9 mouse cellular contexts compared by ENCODE assay signal in genomic region chr4:116182745-116183144, GRCm38 (mm10). TPM values are rescaled to one million over a fixed set of nuclear protein-coding genes. Genes with fewer than 3 reads are reported as not detected.
A peak's percentile ranks its signal among the peaks of the same experiment; 100 is the strongest.
DNase-seq lines count a peak whose midpoint lies in the region; ATAC-seq and TF ChIP-seq lines count a peak whose summit lies in the region.
"Had no signal": no experiment of that assay in that cellular context is flagged by ENCODE, and none has a peak within 500 bp of the region (broad histone marks: within the 10 kb centered on the region; RNA-seq: fewer than 3 reads in every experiment).

No protein-coding gene starts in this region.

- no peak for TF ChIP-seq CTCF in stomach, postnatal 0 days (IDR thresholded peaks at IDR 0.05; ENCODE audit: low read depth)
- TF ChIP-seq CTCF in thymus, adult 2 months (IDR thresholded peaks at IDR 0.05; ENCODE audit: borderline replicate concordance, control insufficient read depth, extremely low read depth, insufficient read depth, low read length, poor library complexity), result no peak

- H3K36me3 ChIP-seq in neural tube, embryonic 11.5 days (ENCODE audit: control insufficient read depth, insufficient read depth, low read length), result no peaks in the 10 kb centered on the region
- H3K36me3 ChIP-seq in embryonic facial prominence, embryonic 15.5 days, result no peaks in the 10 kb centered on the region
- H3K36me3 ChIP-seq in limb, embryonic 15.5 days, result no peaks in the 10 kb centered on the region
- H3K36me3 ChIP-seq in stomach, postnatal 0 days (ENCODE audit: control insufficient read depth, insufficient read depth, low read length), result no peaks in the 10 kb centered on the region
- no peaks in the 10 kb centered on the region for H3K36me3 ChIP-seq in thymus, adult 2 months (ENCODE audit: control insufficient read depth, insufficient read depth, low read length)

- H3K27ac ChIP-seq in neural tube, embryonic 11.5 days (ENCODE audit: low read depth, low read length), result no peak overlapping the region
- H3K27ac ChIP-seq in embryonic facial prominence, embryonic 15.5 days (replicated peaks), result 0 out of 2 replicates have a peak overlapping the region, but pooled peaks have one; percentile 12
- no peak overlapping the region for H3K27ac ChIP-seq in limb, embryonic 15.5 days
- H3K27ac ChIP-seq in stomach, postnatal 0 days (replicated peaks), result 0 out of 2 replicates have a peak overlapping the region, but pooled peaks have one; percentile 4
- no peak overlapping the region for H3K27ac ChIP-seq in thymus, adult 2 months (ENCODE audit: control insufficient read depth, insufficient read depth, low read length)

- H3K9me3 ChIP-seq in neural tube, embryonic 11.5 days (ENCODE audit: control insufficient read depth, low read length), result no peaks in the 10 kb centered on the region
- H3K9me3 ChIP-seq in embryonic facial prominence, embryonic 15.5 days (replicated peaks), result no peaks in the 10 kb centered on the region
- H3K9me3 ChIP-seq in limb, embryonic 15.5 days, result no peaks in the 10 kb centered on the region
- H3K9me3 ChIP-seq in stomach, postnatal 0 days (ENCODE audit: control insufficient read depth, low read length), result no peaks in the 10 kb centered on the region

- DNase-seq in neural tube, embryonic 11.5 days (ENCODE audit: low spot score), result peak; percentile 33
- no peak for DNase-seq in neural tube, embryonic 10.5 days (ENCODE audit: extremely low spot score, low spot score)
- DNase-seq in heart, postnatal 36 days, result peak; percentile 46 to 54
- DNase-seq in stomach, postnatal 0 days (ENCODE audit: low spot score), result no peak
- no peak for DNase-seq in layer of hippocampus, adult 8-10 months (ENCODE audit: low spot score in 2 of 2)
- DNase-seq in thymus, adult 2 months, result no peak

- H3K27me3 ChIP-seq in neural tube, embryonic 11.5 days (ENCODE audit: control insufficient read depth, insufficient read depth, low read length), result no peaks in the 10 kb centered on the region
- no peaks in the 10 kb centered on the region for H3K27me3 ChIP-seq in embryonic facial prominence, embryonic 15.5 days
- no peaks in the 10 kb centered on the region for H3K27me3 ChIP-seq in limb, embryonic 15.5 days
- no peaks in the 10 kb centered on the region for H3K27me3 ChIP-seq in stomach, postnatal 0 days (ENCODE audit: control insufficient read depth, insufficient read depth, low read length)
- H3K27me3 ChIP-seq in thymus, adult 2 months (ENCODE audit: control insufficient read depth, insufficient read depth, low read length), result no peaks in the 10 kb centered on the region

- no peak for ATAC-seq in neural tube, embryonic 11.5 days (ENCODE audit: insufficient read depth, low FRiP score, low TSS enrichment)
- ATAC-seq in embryonic facial prominence, embryonic 15.5 days (ENCODE audit: insufficient number of reproducible peaks, low FRiP score, low TSS enrichment, low read depth), result no peak
- ATAC-seq in limb, embryonic 15.5 days (ENCODE audit: insufficient number of reproducible peaks, low FRiP score, low TSS enrichment, low read depth), result no peak
- ATAC-seq in stomach, postnatal 0 days (ENCODE audit: low FRiP score, low TSS enrichment), result no peak

- H3K4me1 ChIP-seq in neural tube, embryonic 11.5 days (ENCODE audit: control insufficient read depth, insufficient read depth, low read length), result no peaks in the 10 kb centered on the region
- H3K4me1 ChIP-seq in embryonic facial prominence, embryonic 15.5 days, result 0 out of 2 replicates have a peak, but pooled peaks cover 14% of the 10 kb centered on the region
- H3K4me1 ChIP-seq in limb, embryonic 15.5 days, result peaks cover 5% of the 10 kb centered on the region; the same call in 1 of the 2 replicates
- no peaks in the 10 kb centered on the region for H3K4me1 ChIP-seq in stomach, postnatal 0 days (replicated peaks; ENCODE audit: control insufficient read depth, insufficient read depth)
- H3K4me1 ChIP-seq in thymus, adult 2 months (replicated peaks; ENCODE audit: control insufficient read depth, insufficient read depth, low read length), result no peaks in the 10 kb centered on the region

- TF ChIP-seq EP300 in stomach, postnatal 0 days (optimal IDR thresholded peaks at IDR 0.05), result no peak

- 0 out of 2 replicates have a peak overlapping the region, but pooled peaks have one; percentile 7 for H3K4me2 ChIP-seq in neural tube, embryonic 11.5 days (ENCODE audit: low read depth)
- peak overlapping the region; percentile 41 for H3K4me2 ChIP-seq in embryonic facial prominence, embryonic 15.5 days (replicated peaks)
- 0 out of 2 replicates have a peak overlapping the region, but pooled peaks have one; percentile 28 for H3K4me2 ChIP-seq in limb, embryonic 15.5 days
- peak overlapping the region; percentile 23; the same call in 1 of the 2 replicates for H3K4me2 ChIP-seq in stomach, postnatal 0 days (replicated peaks; ENCODE audit: low read depth)

- no peak overlapping the region for H3K9ac ChIP-seq in neural tube, embryonic 11.5 days (ENCODE audit: low read length)
- H3K9ac ChIP-seq in embryonic facial prominence, embryonic 15.5 days, result no peak overlapping the region
- H3K9ac ChIP-seq in limb, embryonic 15.5 days, result no peak overlapping the region
- H3K9ac ChIP-seq in stomach, postnatal 0 days (ENCODE audit: low read length), result no peak overlapping the region

- no peak for TF ChIP-seq POLR2A in thymus, adult 2 months (IDR thresholded peaks at IDR 0.05; ENCODE audit: control insufficient read depth, extremely low read depth, insufficient read depth, low read length, poor library complexity)

- 9% methylated on average over 12 of the region's 12 CpGs for WGBS in neural tube, embryonic 11.5 days
- 3% methylated on average over 12 of the region's 12 CpGs for WGBS in embryonic facial prominence, embryonic 15.5 days
- WGBS in limb, embryonic 15.5 days, result 8% methylated on average over 12 of the region's 12 CpGs
- 13% methylated on average over 12 of the region's 12 CpGs for WGBS in stomach, postnatal 0 days
- WGBS in thymus, adult 2 months, result 79% methylated on average over 12 of the region's 12 CpGs

- intact Hi-C loops in heart, postnatal 36 days (cut with DNase I), result no loop called here

- no peak overlapping the region for H3K4me3 ChIP-seq in neural tube, embryonic 11.5 days (ENCODE audit: low read depth, low read length)
- peak overlapping the region; percentile 21; the same call in 1 of the 2 replicates for H3K4me3 ChIP-seq in embryonic facial prominence, embryonic 15.5 days (replicated peaks)
- H3K4me3 ChIP-seq in limb, embryonic 15.5 days, result peak overlapping the region; percentile 17
- H3K4me3 ChIP-seq in stomach, postnatal 0 days (ENCODE audit: low read depth, low read length), result no peak overlapping the region
- H3K4me3 ChIP-seq in thymus, adult 2 months (ENCODE audit: control insufficient read depth, insufficient read depth, low read length), result no peak overlapping the region

RNA-seq across cellular contexts. Expression of gene Gm49337, which starts 9.6 kb away (rescaled TPM):
- not detected in 2 replicates for polyA plus RNA-seq in neural tube, embryonic 11.5 days (2014; fragmentation: Nextera tagmentation; extraction: Ambion mirVana)
- not detected in 2 replicates for polyA plus RNA-seq in embryonic facial prominence, embryonic 15.5 days (2015; fragmentation: Nextera tagmentation; extraction: Ambion mirVana)
- not detected for total RNA-seq in heart, postnatal 36 days (2021)
- polyA plus RNA-seq in limb, embryonic 15.5 days (2015; fragmentation: Nextera tagmentation; extraction: Ambion mirVana), result not detected in 2 replicates
- polyA plus RNA-seq in stomach, postnatal 0 days (2015; fragmentation: Nextera tagmentation; extraction: Ambion mirVana), result not detected in 2 replicates
- total RNA-seq in layer of hippocampus, adult 8-10 months (2022), result 1 to 10 TPM in 1 of 4 experiments, under 1 TPM in 1, not detected in 2; 0.96 to 4.1 TPM
- polyA plus RNA-seq in thymus, adult 2 months (2012; rRNA removed), result not detected in 2 replicates
- total RNA-seq: left cerebral cortex, postnatal 10 days had no signal

RNA-seq across cellular contexts. Expression of gene 1700042G07Rik, which starts 9.6 kb away (rescaled TPM):
- not detected in 2 replicates for polyA plus RNA-seq in neural tube, embryonic 11.5 days (2014; fragmentation: Nextera tagmentation; extraction: Ambion mirVana)
- not detected in 2 replicates for polyA plus RNA-seq in embryonic facial prominence, embryonic 15.5 days (2015; fragmentation: Nextera tagmentation; extraction: Ambion mirVana)
- not detected for total RNA-seq in heart, postnatal 36 days (2021)
- not detected in 2 replicates for polyA plus RNA-seq in limb, embryonic 15.5 days (2015; fragmentation: Nextera tagmentation; extraction: Ambion mirVana)
- not detected in 2 replicates for polyA plus RNA-seq in stomach, postnatal 0 days (2015; fragmentation: Nextera tagmentation; extraction: Ambion mirVana)
- total RNA-seq in layer of hippocampus, adult 8-10 months (2022), result not detected
- polyA plus RNA-seq in thymus, adult 2 months (2012; rRNA removed), result not detected in 2 replicates
- total RNA-seq: left cerebral cortex, postnatal 10 days had no signal

RNA-seq across cellular contexts. Expression of gene Tspan1, which starts 15.3 kb away (rescaled TPM):
- 0.11 and 0.19 TPM in 2 replicates for polyA plus RNA-seq in neural tube, embryonic 11.5 days (2014; fragmentation: Nextera tagmentation; extraction: Ambion mirVana)
- 5.9 and 9.7 TPM in 2 replicates for polyA plus RNA-seq in embryonic facial prominence, embryonic 15.5 days (2015; fragmentation: Nextera tagmentation; extraction: Ambion mirVana)
- total RNA-seq in heart, postnatal 36 days (2021), result not detected
- 0.12 TPM in 1 of 2 replicates, not detected in the other for polyA plus RNA-seq in limb, embryonic 15.5 days (2015; fragmentation: Nextera tagmentation; extraction: Ambion mirVana)
- 319 and 330 TPM in 2 replicates for polyA plus RNA-seq in stomach, postnatal 0 days (2015; fragmentation: Nextera tagmentation; extraction: Ambion mirVana)
- not detected for total RNA-seq in layer of hippocampus, adult 8-10 months (2022)
- polyA plus RNA-seq in thymus, adult 2 months (2012; rRNA removed), result 3.0 and 4.1 TPM in 2 replicates

RNA-seq across cellular contexts. Expression of gene Lurap1, which starts 31.6 kb away (rescaled TPM):
- polyA plus RNA-seq in neural tube, embryonic 11.5 days (2014; fragmentation: Nextera tagmentation; extraction: Ambion mirVana), result 1.4 and 1.5 TPM in 2 replicates
- polyA plus RNA-seq in embryonic facial prominence, embryonic 15.5 days (2015; fragmentation: Nextera tagmentation; extraction: Ambion mirVana), result 3.2 and 3.4 TPM in 2 replicates
- 1 to 10 TPM; 4.6 to 5.1 TPM for total RNA-seq in heart, postnatal 36 days (2021)
- polyA plus RNA-seq in limb, embryonic 15.5 days (2015; fragmentation: Nextera tagmentation; extraction: Ambion mirVana), result 2.5 and 2.8 TPM in 2 replicates
- 1.2 and 1.6 TPM in 2 replicates for polyA plus RNA-seq in stomach, postnatal 0 days (2015; fragmentation: Nextera tagmentation; extraction: Ambion mirVana)
- 10 to 100 TPM; 21.9 to 23.7 (median 23.3) TPM for total RNA-seq in layer of hippocampus, adult 8-10 months (2022)
- 0.88 and 1.1 TPM in 2 replicates for polyA plus RNA-seq in thymus, adult 2 months (2012; rRNA removed)

RNA-seq across cellular contexts. Expression of gene Pik3r3, which starts 38.7 kb away (rescaled TPM):
- polyA plus RNA-seq in neural tube, embryonic 11.5 days (2014; fragmentation: Nextera tagmentation; extraction: Ambion mirVana), result 63.2 and 69.2 TPM in 2 replicates
- polyA plus RNA-seq in embryonic facial prominence, embryonic 15.5 days (2015; fragmentation: Nextera tagmentation; extraction: Ambion mirVana), result 15.6 and 15.9 TPM in 2 replicates
- total RNA-seq in heart, postnatal 36 days (2021), result 10 to 100 TPM in 1 of 2 experiments, 1 to 10 TPM in 1; 9.8 to 10.6 TPM
- polyA plus RNA-seq in limb, embryonic 15.5 days (2015; fragmentation: Nextera tagmentation; extraction: Ambion mirVana), result 10.2 and 11.8 TPM in 2 replicates
- polyA plus RNA-seq in stomach, postnatal 0 days (2015; fragmentation: Nextera tagmentation; extraction: Ambion mirVana), result 6.4 and 6.8 TPM in 2 replicates
- 10 to 100 TPM; 29.0 to 40.9 (median 35.9) TPM for total RNA-seq in layer of hippocampus, adult 8-10 months (2022)
- polyA plus RNA-seq in thymus, adult 2 months (2012; rRNA removed), result 26.0 and 26.3 TPM in 2 replicates

Comparison
In these comparisons a context has a peak if more than half of its experiments do, and no peak if none do; other contexts are left out.
1. DNase-seq: peak in neural tube, embryonic 11.5 days (single experiment) and heart, postnatal 36 days (2 of 2); none in neural tube, embryonic 10.5 days (single experiment), stomach, postnatal 0 days (single experiment), layer of hippocampus, adult 8-10 months (0 of 2) and thymus, adult 2 months (single experiment).
2. H3K27ac ChIP-seq: peak in embryonic facial prominence, embryonic 15.5 days (single experiment) and stomach, postnatal 0 days (single experiment); none in neural tube, embryonic 11.5 days (single experiment), limb, embryonic 15.5 days (single experiment) and thymus, adult 2 months (single experiment).
3. H3K4me3 ChIP-seq: peak in embryonic facial prominence, embryonic 15.5 days (single experiment) and limb, embryonic 15.5 days (single experiment); none in neural tube, embryonic 11.5 days (single experiment), stomach, postnatal 0 days (single experiment) and thymus, adult 2 months (single experiment).
4. RNA of gene Tspan1, which starts 15.3 kb away (polyA plus RNA-seq): 319 to 330 TPM in stomach, postnatal 0 days; 5.9 to 9.7 TPM in embryonic facial prominence, embryonic 15.5 days, 3.0 to 4.1 TPM in thymus, adult 2 months, 0.12 TPM in limb, embryonic 15.5 days and 0.11 to 0.19 TPM in neural tube, embryonic 11.5 days; every median in the first group is over 10 times any median in the second.
5. Peak in every context shown above with its lines, with median percentiles within 50 percentile points of each other: H3K4me2 ChIP-seq.